Mouse (Mus musculus): ENCODE measurements around the gene Dmwd. TPM values are rescaled to one million over a fixed set of nuclear protein-coding genes. Genes with fewer than 3 reads are reported as not detected.
"Not testable (repeated sequence)": the region's sequence is repeated elsewhere in the genome, so short reads cannot be mapped to it uniquely, and the experiment has no call there.

Gene Dmwd
- polyA plus RNA-seq, 1 experiment from 2014 or later, result 35.2 TPM

GRCm38 (mm10) chr7:19067063-19067462 lies 9.0 kb upstream of the Dmwd start:
- no peak overlapping the region for H3K27ac ChIP-seq (ENCODE audit: low read depth, low read length)
- no peaks in the 10 kb centered on the region for H3K9me3 ChIP-seq (ENCODE audit: control insufficient read depth, low read length)
- 57% methylated on average over 14 of the region's 14 CpGs for WGBS
- H3K4me2 ChIP-seq (ENCODE audit: low read depth, low read length), result no peak overlapping the region
- peaks cover 10% of the 10 kb centered on the region for H3K27me3 ChIP-seq (ENCODE audit: control insufficient read depth, insufficient read depth, low read length)
- ATAC-seq (ENCODE audit: low read depth), result no peak
- H3K4me3 ChIP-seq (ENCODE audit: low read depth, low read length), result no peak overlapping the region
- H3K9ac ChIP-seq (replicated peaks; ENCODE audit: low read depth, low read length), result no peak overlapping the region
- no peaks in the 10 kb centered on the region for H3K4me1 ChIP-seq (ENCODE audit: control insufficient read depth, insufficient read depth, low read length)
- no peaks in the 10 kb centered on the region for H3K36me3 ChIP-seq (ENCODE audit: control insufficient read depth, insufficient read depth, low read length)

GRCm38 (mm10) chr7:19067935-19068334 lies 8.1 kb upstream of the Dmwd start:
- Histone ChIP-seq H3K36me3 (ENCODE audit: control insufficient read depth, insufficient read depth, low read length) (no peaks in the 10 kb centered on the region), H3K4me1 (ENCODE audit: control insufficient read depth, insufficient read depth, low read length) (no peaks in the 10 kb centered on the region), H3K4me3 (ENCODE audit: low read depth, low read length) (no peak overlapping the region), H3K9ac (replicated peaks; ENCODE audit: low read depth, low read length) (no peak overlapping the region), H3K9me3 (ENCODE audit: control insufficient read depth, low read length) (no peaks in the 10 kb centered on the region), H3K27ac (ENCODE audit: low read depth, low read length) (no peak overlapping the region), H3K4me2 (ENCODE audit: low read depth, low read length) (no peak overlapping the region), H3K27me3 (ENCODE audit: control insufficient read depth, insufficient read depth, low read length) (peaks cover 10% of the 10 kb centered on the region)
- no peak for ATAC-seq (ENCODE audit: low read depth)
- 77% methylated on average over 9 of the region's 14 CpGs for WGBS

- Histone ChIP-seq H3K27ac (ENCODE audit: low read depth, low read length) (no peak overlapping the region), H3K27me3 (ENCODE audit: control insufficient read depth, insufficient read depth, low read length) (peaks cover 10% of the 10 kb centered on the region), H3K4me2 (ENCODE audit: low read depth, low read length) (no peak overlapping the region), H3K9me3 (ENCODE audit: control insufficient read depth, low read length) (no peaks in the 10 kb centered on the region), H3K4me3 (ENCODE audit: low read depth, low read length) (no peak overlapping the region), H3K9ac (replicated peaks; ENCODE audit: low read depth, low read length) (no peak overlapping the region), H3K36me3 (ENCODE audit: control insufficient read depth, insufficient read depth, low read length) (no peaks in the 10 kb centered on the region), H3K4me1 (ENCODE audit: control insufficient read depth, insufficient read depth, low read length) (no peaks in the 10 kb centered on the region)
- WGBS, result 4% methylated on average over 2 of the region's 2 CpGs
- no peak for ATAC-seq (ENCODE audit: low read depth)
Observed at GRCm38 (mm10) chr7:19068707-19069106, 7.3 kb upstream of the Dmwd start.

GRCm38 (mm10) chr7:19069500-19069899 lies 6.5 kb upstream of the Dmwd start:
- Histone ChIP-seq H3K36me3 (ENCODE audit: control insufficient read depth, insufficient read depth, low read length) (no peaks in the 10 kb centered on the region), H3K4me2 (ENCODE audit: low read depth, low read length) (no peak overlapping the region), H3K4me3 (ENCODE audit: low read depth, low read length) (no peak overlapping the region), H3K4me1 (ENCODE audit: control insufficient read depth, insufficient read depth, low read length) (no peaks in the 10 kb centered on the region), H3K9ac (replicated peaks; ENCODE audit: low read depth, low read length) (no peak overlapping the region), H3K27ac (ENCODE audit: low read depth, low read length) (no peak overlapping the region), H3K9me3 (ENCODE audit: control insufficient read depth, low read length) (no peaks in the 10 kb centered on the region), H3K27me3 (ENCODE audit: control insufficient read depth, insufficient read depth, low read length) (peaks cover 10% of the 10 kb centered on the region)
- 48% methylated on average over 3 of the region's 3 CpGs for WGBS
- ATAC-seq (ENCODE audit: low read depth), result no peak

GRCm38 (mm10) chr7:19071024-19071423 lies 5.0 kb upstream of the Dmwd start:
- H3K27me3 ChIP-seq (ENCODE audit: control insufficient read depth, insufficient read depth, low read length); H3K9ac ChIP-seq (replicated peaks; ENCODE audit: low read depth, low read length); ATAC-seq (ENCODE audit: low read depth); H3K27ac ChIP-seq (ENCODE audit: low read depth, low read length); H3K4me3 ChIP-seq (ENCODE audit: low read depth, low read length); H3K9me3 ChIP-seq (ENCODE audit: control insufficient read depth, low read length); H3K4me2 ChIP-seq (ENCODE audit: low read depth, low read length); H3K4me1 ChIP-seq (ENCODE audit: control insufficient read depth, insufficient read depth, low read length); H3K36me3 ChIP-seq (ENCODE audit: control insufficient read depth, insufficient read depth, low read length): not testable (repeated sequence)
- WGBS, result 61% methylated on average over 3 of the region's 3 CpGs

GRCm38 (mm10) chr7:19073504-19073903 lies 2.5 kb upstream of the Dmwd start:
- no peak for ATAC-seq (ENCODE audit: low read depth)
- H3K4me1 ChIP-seq (ENCODE audit: control insufficient read depth, insufficient read depth, low read length), result peaks cover 15% of the 10 kb centered on the region; the same call in 1 of the 2 replicates
- WGBS, result 89% methylated on average over 9 of the region's 9 CpGs
- no peaks in the 10 kb centered on the region for H3K9me3 ChIP-seq (ENCODE audit: control insufficient read depth, low read length)
- no peak overlapping the region for H3K4me2 ChIP-seq (ENCODE audit: low read depth, low read length)
- no peak overlapping the region for H3K9ac ChIP-seq (replicated peaks; ENCODE audit: low read depth, low read length)
- H3K27me3 ChIP-seq (ENCODE audit: control insufficient read depth, insufficient read depth, low read length), result no peaks in the 10 kb centered on the region; the same call in 1 of the 2 replicates
- H3K36me3 ChIP-seq (ENCODE audit: control insufficient read depth, insufficient read depth, low read length), result peaks cover 6% of the 10 kb centered on the region; the same call in 1 of the 2 replicates
- H3K27ac ChIP-seq (ENCODE audit: low read depth, low read length), result no peak overlapping the region
- H3K4me3 ChIP-seq (ENCODE audit: low read depth, low read length), result no peak overlapping the region

GRCm38 (mm10) chr7:19074494-19074893 lies 1.5 kb upstream of the Dmwd start:
- Histone ChIP-seq H3K4me2 (ENCODE audit: low read depth, low read length) (no peak overlapping the region), H3K36me3 (ENCODE audit: control insufficient read depth, insufficient read depth, low read length) (peaks cover 12% of the 10 kb centered on the region; the same call in 1 of the 2 replicates), H3K27ac (ENCODE audit: low read depth, low read length) (no peak overlapping the region), H3K9me3 (ENCODE audit: control insufficient read depth, low read length) (no peaks in the 10 kb centered on the region), H3K4me1 (ENCODE audit: control insufficient read depth, insufficient read depth, low read length) (peaks cover 15% of the 10 kb centered on the region; the same call in 1 of the 2 replicates), H3K9ac (replicated peaks; ENCODE audit: low read depth, low read length) (no peak overlapping the region), H3K27me3 (ENCODE audit: control insufficient read depth, insufficient read depth, low read length) (no peaks in the 10 kb centered on the region; the same call in 1 of the 2 replicates), H3K4me3 (ENCODE audit: low read depth, low read length) (no peak overlapping the region)
- WGBS, result 90% methylated on average over 6 of the region's 6 CpGs
- ATAC-seq (ENCODE audit: low read depth), result no peak

- Histone ChIP-seq H3K4me3 (ENCODE audit: low read depth, low read length) (peak overlapping the region; percentile 100), H3K27me3 (ENCODE audit: control insufficient read depth, insufficient read depth, low read length) (no peaks in the 10 kb centered on the region; the same call in 1 of the 2 replicates), H3K4me1 (ENCODE audit: control insufficient read depth, insufficient read depth, low read length) (peaks cover 15% of the 10 kb centered on the region; the same call in 1 of the 2 replicates), H3K36me3 (ENCODE audit: control insufficient read depth, insufficient read depth, low read length) (peaks cover 19% of the 10 kb centered on the region), H3K4me2 (ENCODE audit: low read depth, low read length) (peak overlapping the region; percentile 73), H3K9me3 (ENCODE audit: control insufficient read depth, low read length) (no peaks in the 10 kb centered on the region), H3K9ac (replicated peaks; ENCODE audit: low read depth, low read length) (no peak overlapping the region), H3K27ac (ENCODE audit: low read depth, low read length) (peak overlapping the region; percentile 44; the same call in 1 of the 2 replicates)
- WGBS, result 64% methylated on average over 5 of the region's 5 CpGs
- ATAC-seq (ENCODE audit: low read depth), result peak; percentile 6
Observed at GRCm38 (mm10) chr7:19075231-19075630, 796 bp upstream of the Dmwd start.

- Histone ChIP-seq H3K27me3 (ENCODE audit: control insufficient read depth, insufficient read depth, low read length) (no peaks in the 10 kb centered on the region; the same call in 1 of the 2 replicates), H3K9me3 (ENCODE audit: control insufficient read depth, low read length) (no peaks in the 10 kb centered on the region), H3K27ac (ENCODE audit: low read depth, low read length) (peak overlapping the region; percentile 79), H3K4me3 (ENCODE audit: low read depth, low read length) (peak overlapping the region; percentile 100), H3K36me3 (ENCODE audit: control insufficient read depth, insufficient read depth, low read length) (peaks cover 30% of the 10 kb centered on the region), H3K4me2 (ENCODE audit: low read depth, low read length) (peak overlapping the region; percentile 73), H3K9ac (replicated peaks; ENCODE audit: low read depth, low read length) (peak overlapping the region; percentile 97), H3K4me1 (ENCODE audit: control insufficient read depth, insufficient read depth, low read length) (peaks cover 15% of the 10 kb centered on the region; the same call in 1 of the 2 replicates)
- WGBS, result 0% methylated on average over 22 of the region's 22 CpGs
- ATAC-seq (ENCODE audit: low read depth), result no peak
Observed at GRCm38 (mm10) chr7:19076586-19076991, 562 bp downstream of the Dmwd start.

Measured in neural tube, embryonic 14.5 days (tissue).